Mouse (Mus musculus): ENCODE measurements around the gene Nfkbil1.

DNA sequence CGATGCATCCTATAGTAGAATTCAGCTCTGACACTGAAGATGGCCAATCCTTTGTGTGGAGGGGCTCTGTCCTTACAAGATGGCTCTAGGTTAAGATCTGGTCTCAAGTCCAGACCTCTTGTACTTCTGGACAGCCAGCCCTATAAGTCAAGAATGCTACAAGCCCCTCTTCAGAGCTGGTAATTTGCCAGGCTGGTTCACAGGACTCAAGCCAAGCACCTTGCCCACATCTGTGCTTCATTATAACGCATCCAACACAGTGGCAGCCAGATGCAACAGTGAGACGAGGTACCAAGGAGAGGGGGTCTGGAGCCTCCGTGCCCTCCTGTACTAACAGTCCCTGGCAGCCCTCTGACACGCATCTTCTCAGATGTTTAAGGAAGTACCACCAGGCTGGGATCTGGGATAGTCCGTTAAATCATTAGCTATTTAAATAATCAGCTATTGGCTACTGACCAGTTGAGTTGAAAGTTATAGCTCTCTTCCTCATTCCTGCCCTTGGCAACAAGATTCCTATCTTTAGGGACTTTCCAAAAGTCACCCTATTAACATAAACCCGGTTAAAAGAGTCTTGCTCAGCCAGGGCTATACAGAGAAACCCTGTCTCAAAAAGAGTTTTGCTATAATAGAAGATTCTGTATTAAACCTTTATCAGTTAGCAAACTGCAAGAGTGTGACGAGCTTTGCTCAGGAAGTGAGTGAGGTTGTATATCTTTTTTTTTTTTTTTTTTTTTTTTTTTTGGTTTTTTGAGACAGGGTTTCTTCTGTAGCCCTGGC is 61.2 kb downstream of the Nfkbil1 start:
- no peak for TF ChIP-seq CTCF (IDR thresholded peaks at IDR 0.05; ENCODE audit: low read depth, low read length)
- no peak for TF ChIP-seq POLR2A (IDR thresholded peaks at IDR 0.05; ENCODE audit: borderline replicate concordance, low read depth, low read length)

Measured in bone marrow macrophage, adult 2 months (primary cell).